Mouse (Mus musculus): Measurements from ENCODE around the gene Frs3. TPM values are rescaled to one million over a fixed set of nuclear protein-coding genes. Genes with fewer than 3 reads are reported as not detected.

Frs3 gene
- polyA plus RNA-seq, 1 experiment from 2014 or later = 28.6 TPM

GRCm38 (mm10) chr17:47738879-47739798 lies 50.3 kb downstream of the Frs3 start:
- H3K36me3 ChIP-seq = no peaks in the 10 kb centered on the region
- H3K9me3 ChIP-seq = no peaks in the 10 kb centered on the region
- H3K27ac ChIP-seq = no peak overlapping the region
- H3K9ac ChIP-seq = peak overlapping the region; percentile 65; the same call in 1 of the 2 replicates
- 4% methylated on average over 20 of the region's 20 CpGs for WGBS
- H3K4me3 ChIP-seq = peak overlapping the region; percentile 55
- no peak for ATAC-seq (ENCODE audit: low FRiP score)
- peaks cover 28% of the 10 kb centered on the region for H3K4me1 ChIP-seq (replicated peaks)
- H3K4me2 ChIP-seq = peak overlapping the region; percentile 86
- peaks cover 51% of the 10 kb centered on the region for H3K27me3 ChIP-seq

GRCm38 (mm10) chr17:47740186-47740585 lies 51.4 kb downstream of the Frs3 start:
- Histone ChIP-seq H3K9me3 (no peaks in the 10 kb centered on the region), H3K4me2 (no peak overlapping the region), H3K9ac (no peak overlapping the region), H3K4me3 (no peak overlapping the region), H3K36me3 (no peaks in the 10 kb centered on the region), H3K27ac (no peak overlapping the region), H3K4me1 (replicated peaks) (peaks cover 28% of the 10 kb centered on the region), H3K27me3 (peaks cover 48% of the 10 kb centered on the region)
- WGBS = 53% methylated on average over 2 of the region's 2 CpGs
- no peak for ATAC-seq (ENCODE audit: low FRiP score)

- Histone ChIP-seq H3K9me3 (no peaks in the 10 kb centered on the region), H3K27ac (no peak overlapping the region), H3K27me3 (peaks cover 29% of the 10 kb centered on the region), H3K9ac (no peak overlapping the region), H3K4me1 (replicated peaks) (peaks cover 16% of the 10 kb centered on the region), H3K36me3 (no peaks in the 10 kb centered on the region), H3K4me2 (no peak overlapping the region), H3K4me3 (no peak overlapping the region)
- no peak for ATAC-seq (ENCODE audit: low FRiP score)
- 48% methylated on average over 16 of the region's 16 CpGs for WGBS
These were observed 54.3 kb downstream of the Frs3 start for GRCm38 (mm10) chr17:47742991-47743734.

- Histone ChIP-seq H3K4me2 (no peak overlapping the region), H3K9me3 (no peaks in the 10 kb centered on the region), H3K36me3 (no peaks in the 10 kb centered on the region), H3K27me3 (peaks cover 19% of the 10 kb centered on the region), H3K4me1 (replicated peaks) (peaks cover 7% of the 10 kb centered on the region), H3K4me3 (no peak overlapping the region), H3K9ac (no peak overlapping the region), H3K27ac (no peak overlapping the region)
- 94% methylated on average over 14 of the region's 14 CpGs for WGBS
- ATAC-seq (ENCODE audit: low FRiP score) = no peak
These were observed 55.3 kb downstream of the Frs3 start for GRCm38 (mm10) chr17:47744086-47744485.

DNA sequence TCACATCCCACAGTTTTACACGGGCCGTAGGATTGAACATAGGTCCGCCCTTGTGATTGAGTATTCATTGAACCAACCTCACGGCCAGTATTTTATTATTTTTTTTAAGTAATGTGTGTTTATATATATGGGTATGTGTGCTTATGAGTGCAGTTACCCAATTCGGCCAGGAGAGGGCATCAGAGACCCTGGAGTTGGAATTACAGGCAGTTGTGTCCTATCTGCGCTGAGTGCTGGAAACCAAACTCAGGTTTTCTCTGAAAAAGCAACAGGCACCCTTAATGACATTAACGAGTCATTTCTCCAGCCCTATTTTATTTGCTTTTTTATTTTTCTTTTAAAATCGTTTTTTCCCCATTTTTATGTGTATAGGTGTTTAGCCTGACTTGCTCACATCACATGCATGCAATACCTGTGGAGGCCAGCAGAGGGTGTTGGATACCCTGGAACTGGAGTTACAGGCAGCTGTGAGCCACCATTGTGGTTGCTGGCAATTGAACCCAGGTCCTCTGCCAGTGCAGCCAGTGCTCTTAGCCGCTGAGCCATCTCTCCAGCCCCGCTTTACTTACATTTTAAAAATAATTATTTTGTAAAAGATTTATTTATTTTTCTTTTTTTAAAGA lies 56.0 kb downstream of the Frs3 start:
- ATAC-seq (ENCODE audit: low FRiP score) = no peak
- peaks cover 12% of the 10 kb centered on the region for H3K27me3 ChIP-seq
- WGBS = 91% methylated on average over 10 of the region's 10 CpGs

GRCm38 (mm10) chr17:47748791-47749553 lies 60.1 kb downstream of the Frs3 start:
- no peak for ATAC-seq (ENCODE audit: low FRiP score)
- 79% methylated on average over 14 of the region's 14 CpGs for WGBS
- no peaks in the 10 kb centered on the region for H3K36me3 ChIP-seq

More for the DNA sequence above, 56.0 kb downstream of the Frs3 start:
- Histone ChIP-seq H3K9me3 (no peaks in the 10 kb centered on the region), H3K36me3 (no peaks in the 10 kb centered on the region), H3K4me2 (no peak overlapping the region), H3K27ac (no peak overlapping the region), H3K9ac (no peak overlapping the region), H3K4me3 (no peak overlapping the region), H3K4me1 (replicated peaks) (no peaks in the 10 kb centered on the region)

GRCm38 (mm10) chr17:47749626-47750025 lies 60.8 kb downstream of the Frs3 start:
- H3K4me1 ChIP-seq (replicated peaks) = no peaks in the 10 kb centered on the region
- 83% methylated on average over 3 of the region's 3 CpGs for WGBS
- ATAC-seq (ENCODE audit: low FRiP score) = no peak
- no peak overlapping the region for H3K4me2 ChIP-seq
- no peak overlapping the region for H3K27ac ChIP-seq
- H3K36me3 ChIP-seq = no peaks in the 10 kb centered on the region
- H3K27me3 ChIP-seq = no peaks in the 10 kb centered on the region
- no peaks in the 10 kb centered on the region for H3K9me3 ChIP-seq
- H3K9ac ChIP-seq = no peak overlapping the region
- no peak overlapping the region for H3K4me3 ChIP-seq

More at GRCm38 (mm10) chr17:47748791-47749553, 60.1 kb downstream of the Frs3 start:
- H3K27me3 ChIP-seq = no peaks in the 10 kb centered on the region
- peak overlapping the region; percentile 19; the same call in 1 of the 2 replicates for H3K9ac ChIP-seq
- no peaks in the 10 kb centered on the region for H3K4me1 ChIP-seq (replicated peaks)
- H3K4me2 ChIP-seq = no peak overlapping the region
- H3K4me3 ChIP-seq = no peak overlapping the region
- H3K9me3 ChIP-seq = no peaks in the 10 kb centered on the region
- no peak overlapping the region for H3K27ac ChIP-seq

GRCm38 (mm10) chr17:47750101-47750500 lies 61.3 kb downstream of the Frs3 start:
- H3K27me3 ChIP-seq = no peaks in the 10 kb centered on the region
- H3K9ac ChIP-seq = no peak overlapping the region
- no peaks in the 10 kb centered on the region for H3K4me1 ChIP-seq (replicated peaks)
- no peak for ATAC-seq (ENCODE audit: low FRiP score)
- 50% methylated on average over 6 of the region's 6 CpGs for WGBS
- H3K27ac ChIP-seq = no peak overlapping the region
- H3K4me3 ChIP-seq = no peak overlapping the region
- H3K9me3 ChIP-seq = no peaks in the 10 kb centered on the region
- no peaks in the 10 kb centered on the region for H3K36me3 ChIP-seq
- H3K4me2 ChIP-seq = no peak overlapping the region

- no peak for ATAC-seq (ENCODE audit: low FRiP score)
- no peak overlapping the region for H3K9ac ChIP-seq
- no peak overlapping the region for H3K4me2 ChIP-seq
- no peaks in the 10 kb centered on the region for H3K9me3 ChIP-seq
- H3K27me3 ChIP-seq = no peaks in the 10 kb centered on the region
- no peaks in the 10 kb centered on the region for H3K4me1 ChIP-seq (replicated peaks)
- 77% methylated on average over 5 of the region's 5 CpGs for WGBS
- H3K36me3 ChIP-seq = no peaks in the 10 kb centered on the region
- no peak overlapping the region for H3K4me3 ChIP-seq
- no peak overlapping the region for H3K27ac ChIP-seq
These were observed 63.0 kb downstream of the Frs3 start for GRCm38 (mm10) chr17:47751811-47752210.

GRCm38 (mm10) chr17:47753130-47753775 lies 64.4 kb downstream of the Frs3 start:
- Histone ChIP-seq H3K4me2 (no peak overlapping the region), H3K9me3 (no peaks in the 10 kb centered on the region), H3K27me3 (no peaks in the 10 kb centered on the region), H3K36me3 (no peaks in the 10 kb centered on the region), H3K4me1 (replicated peaks) (no peaks in the 10 kb centered on the region), H3K27ac (no peak overlapping the region), H3K4me3 (no peak overlapping the region), H3K9ac (no peak overlapping the region)
- no peak for ATAC-seq (ENCODE audit: low FRiP score)
- WGBS = 92% methylated on average over 8 of the region's 8 CpGs

All from hindbrain, embryonic 13.5 days (tissue).